Mouse (Mus musculus) MEL (cell line): ENCODE measurements at regions not wholly inside any gene's neighbourhood (a gene's known extent, or its start where the extent isn't known, plus 50 kb on each side); places are given as distances from the start of the nearest gene placed in this dataset.

ENCODE experiments used
- CHD2 ChIP-seq: IDR thresholded peaks from 2 replicates; pipeline ENCODE4 v1.6.1; 2011; ENCODE audit warnings: low read length, improper control_type of control experiment
- CTCF ChIP-seq, 3 experiments: IDR thresholded peaks in 2 of 3; conservative IDR thresholded peaks in 1 of 3; 2 replicates each; pipeline ENCODE4 v1.5.1; 2011 to 2012; ENCODE audit warnings: low read length in 3 of 3, low read depth in 2 of 3, mild to moderate bottlenecking in 2 of 3, improper control_type of control experiment in 1 of 3, inconsistent platforms in 1 of 3, mixed read lengths in 1 of 3, moderate library complexity in 1 of 3; ENCODE audit not compliant: control insufficient read depth in 1 of 3, insufficient read depth in 1 of 3, poor library complexity in 1 of 3, severe bottlenecking in 1 of 3
- EP300 ChIP-seq, 2 experiments: IDR thresholded peaks; 2 replicates each; pipeline ENCODE4 v1.6.1; 2011; ENCODE audit warnings: improper control_type of control experiment in 2 of 2, low read length in 2 of 2, low read depth in 1 of 2, mild to moderate bottlenecking in 1 of 2
- GATA1 ChIP-seq: IDR thresholded peaks from 2 replicates; pipeline ENCODE4 v1.6.1; 2011; ENCODE audit warnings: low read depth, low read length, improper control_type of control experiment
- HCFC1 ChIP-seq: IDR thresholded peaks from 2 replicates; pipeline ENCODE4 v1.6.1; 2012; ENCODE audit warnings: low read depth, mild to moderate bottlenecking, inconsistent platforms, low read length, improper control_type of control experiment, moderate library complexity
- JUND ChIP-seq: IDR thresholded peaks from 2 replicates; pipeline ENCODE4 v1.6.1; 2011; ENCODE audit warnings: low read depth, mild to moderate bottlenecking, improper control_type of control experiment, low read length
- KAT2A ChIP-seq: conservative IDR thresholded peaks from 2 replicates; pipeline ENCODE4 v1.6.1; 2012; ENCODE audit warnings: low read depth, low read length, improper control_type of control experiment, inconsistent platforms
- MAX ChIP-seq: IDR thresholded peaks from 2 replicates; pipeline ENCODE4 v1.6.1; 2011; ENCODE audit warnings: low read length, improper control_type of control experiment
- NRF1 ChIP-seq: IDR thresholded peaks from 2 replicates; pipeline ENCODE4 v1.6.1; 2014; ENCODE audit warnings: low read depth, mild to moderate bottlenecking, inconsistent platforms, low read length, improper control_type of control experiment, moderate library complexity; ENCODE audit not compliant: poor library complexity, insufficient read depth, severe bottlenecking
- POLR2A ChIP-seq, 2 experiments: IDR thresholded peaks; 2 replicates each; pipeline ENCODE4 v1.6.1; 2011 to 2012; ENCODE audit warnings: low read length in 2 of 2, mild to moderate bottlenecking in 2 of 2, control low read depth in 1 of 2, improper control_type of control experiment in 1 of 2, low read depth in 1 of 2, moderate library complexity in 1 of 2; ENCODE audit not compliant: control insufficient read depth in 1 of 2, insufficient read depth in 1 of 2, poor library complexity in 1 of 2
- SIN3A ChIP-seq: IDR thresholded peaks from 2 replicates; pipeline ENCODE4 v1.6.1; 2012; ENCODE audit warnings: low read length, improper control_type of control experiment, inconsistent platforms
- TAL1 ChIP-seq: IDR thresholded peaks from 2 replicates; pipeline ENCODE4 v1.6.1; 2012; ENCODE audit warnings: mild to moderate bottlenecking, inconsistent platforms, low read length, moderate library complexity, mixed read lengths
- TCF12 ChIP-seq: IDR thresholded peaks from 2 replicates; pipeline ENCODE4 v1.6.1; 2014; ENCODE audit warnings: low read depth, mild to moderate bottlenecking, inconsistent platforms, low read length, improper control_type of control experiment, moderate library complexity
- ZKSCAN1 ChIP-seq: IDR thresholded peaks from 2 replicates; pipeline ENCODE4 v1.6.1; 2012; ENCODE audit warnings: low read depth, mild to moderate bottlenecking, inconsistent platforms, low read length, improper control_type of control experiment, moderate library complexity

- TF ChIP-seq ZKSCAN1, result no peak
- TF ChIP-seq TAL1, result no peak
- TF ChIP-seq TCF12, result no peak
- no peak for TF ChIP-seq HCFC1
- TF ChIP-seq KAT2A, result no peak
- no peak for TF ChIP-seq CTCF (IDR thresholded peaks at IDR 0.05 in 2 of 3, conservative IDR thresholded peaks at IDR 0.05 in 1 of 3; ENCODE audit: control insufficient read depth in 1 of 3, insufficient read depth in 1 of 3, low read depth in 2 of 3, low read length in 3 of 3, poor library complexity in 1 of 3, severe bottlenecking in 1 of 3)
- TF ChIP-seq POLR2A (IDR thresholded peaks at IDR 0.05; ENCODE audit: control insufficient read depth in 1 of 2, insufficient read depth in 1 of 2, low read depth in 1 of 2, low read length in 2 of 2, poor library complexity in 1 of 2), result no peak
- no peak for TF ChIP-seq CHD2
- no peak for TF ChIP-seq GATA1
- TF ChIP-seq JUND, result no peak
- TF ChIP-seq MAX, result no peak
- TF ChIP-seq NRF1, result no peak
- no peak for TF ChIP-seq EP300 (IDR thresholded peaks at IDR 0.05; ENCODE audit: low read depth in 1 of 2, low read length in 2 of 2)
- no peak for TF ChIP-seq SIN3A
Observed at GRCm38 (mm10) chr8:25449590-25449989, 625.4 kb upstream of the Adam5 start.
